Mouse (Mus musculus): ENCODE data around the gene Kif6. TPM values are rescaled to one million over a fixed set of nuclear protein-coding genes. Genes with fewer than 3 reads are reported as not detected.

Gene Kif6
- polyA plus RNA-seq, 2 experiments: 1.1 TPM

DNA sequence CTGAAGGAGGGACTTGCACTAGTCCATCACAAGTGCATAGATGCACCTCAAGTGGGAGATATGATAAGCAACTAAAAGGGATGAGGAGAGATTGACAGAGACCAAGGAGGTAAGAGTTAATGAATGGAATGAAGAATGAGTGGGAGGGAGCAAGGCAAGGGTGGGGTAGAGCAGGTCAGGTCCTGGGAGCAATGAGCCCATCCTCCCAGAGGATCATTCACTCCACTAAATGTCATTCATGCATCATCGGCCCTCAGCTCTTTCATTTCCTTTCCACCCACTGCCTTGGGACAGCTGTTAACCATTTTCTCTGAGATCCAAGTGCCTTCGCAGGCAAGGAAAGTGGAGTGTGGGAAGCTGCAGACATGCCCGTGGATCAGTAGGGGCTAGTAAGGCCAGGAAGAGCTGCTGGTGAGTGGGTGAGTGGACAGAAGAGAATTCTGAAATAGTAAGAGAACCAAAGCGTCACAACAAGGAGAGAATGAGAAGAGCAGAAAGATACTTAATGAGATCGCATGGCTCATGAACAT, 95.2 kb downstream of the Kif6 start:
- Histone ChIP-seq H3K27me3 (ENCODE audit: control insufficient read depth, insufficient read depth, low read length) (no peaks in the 10 kb centered on the region), H3K36me3 (ENCODE audit: control insufficient read depth, insufficient read depth, low read length) (no peaks in the 10 kb centered on the region), H3K9ac (ENCODE audit: low read depth, low read length, severe bottlenecking) (no peak overlapping the region), H3K27ac (replicated peaks; ENCODE audit: low read depth, low read length) (no peak overlapping the region), H3K4me2 (replicated peaks; ENCODE audit: low read depth, low read length, severe bottlenecking) (no peak overlapping the region), H3K4me3 (replicated peaks; ENCODE audit: low read length) (no peak overlapping the region), H3K4me1 (ENCODE audit: control insufficient read depth, insufficient read depth, low read length) (no peaks in the 10 kb centered on the region), H3K9me3 (ENCODE audit: control insufficient read depth, low read length) (no peaks in the 10 kb centered on the region)
- DNase-seq (ENCODE audit: low spot score) (no peak), ATAC-seq (ENCODE audit: low FRiP score, low read depth) (no peak)
- no peak for TF ChIP-seq POLR2A (IDR thresholded peaks at IDR 0.05; ENCODE audit: borderline replicate concordance, extremely low read depth, insufficient read depth, insufficient read length)
- WGBS: 62% methylated on average over 5 of the region's 5 CpGs

DNA sequence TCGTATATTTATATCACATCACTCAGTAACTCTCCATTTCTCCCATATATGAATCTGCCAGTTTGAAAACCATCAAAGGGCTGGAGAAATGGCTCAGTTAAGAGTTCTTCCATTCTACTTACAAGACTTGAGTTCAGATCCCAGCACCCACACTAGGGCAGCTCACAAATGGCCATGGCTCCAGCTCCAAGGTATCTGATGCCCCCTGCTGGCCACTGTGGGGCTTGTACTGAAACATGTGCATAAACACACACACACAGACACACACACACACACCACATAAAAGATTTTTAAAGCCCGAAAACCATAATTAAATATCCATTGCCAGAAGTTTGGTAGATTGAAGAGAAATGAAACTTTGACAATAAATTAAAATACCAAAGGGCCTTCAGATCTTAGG, 111.3 kb downstream of the Kif6 start:
- H3K9ac ChIP-seq (ENCODE audit: low read depth, low read length, severe bottlenecking): no peak overlapping the region
- TF ChIP-seq POLR2A (IDR thresholded peaks at IDR 0.05; ENCODE audit: borderline replicate concordance, extremely low read depth, insufficient read depth, insufficient read length): no peak
- no peaks in the 10 kb centered on the region for H3K36me3 ChIP-seq (ENCODE audit: control insufficient read depth, insufficient read depth, low read length)
- no peak overlapping the region for H3K4me2 ChIP-seq (replicated peaks; ENCODE audit: low read depth, low read length, severe bottlenecking)
- no peaks in the 10 kb centered on the region for H3K4me1 ChIP-seq (ENCODE audit: control insufficient read depth, insufficient read depth, low read length)
- H3K9me3 ChIP-seq (ENCODE audit: control insufficient read depth, low read length): no peaks in the 10 kb centered on the region
- H3K27ac ChIP-seq (replicated peaks; ENCODE audit: low read depth, low read length): no peak overlapping the region
- 91% methylated on average over 2 of the region's 2 CpGs for WGBS
- ATAC-seq (ENCODE audit: low FRiP score, low read depth): no peak
- DNase-seq (ENCODE audit: low spot score): no peak
- no peak overlapping the region for H3K4me3 ChIP-seq (replicated peaks; ENCODE audit: low read length)
- no peaks in the 10 kb centered on the region for H3K27me3 ChIP-seq (ENCODE audit: control insufficient read depth, insufficient read depth, low read length)

DNA sequence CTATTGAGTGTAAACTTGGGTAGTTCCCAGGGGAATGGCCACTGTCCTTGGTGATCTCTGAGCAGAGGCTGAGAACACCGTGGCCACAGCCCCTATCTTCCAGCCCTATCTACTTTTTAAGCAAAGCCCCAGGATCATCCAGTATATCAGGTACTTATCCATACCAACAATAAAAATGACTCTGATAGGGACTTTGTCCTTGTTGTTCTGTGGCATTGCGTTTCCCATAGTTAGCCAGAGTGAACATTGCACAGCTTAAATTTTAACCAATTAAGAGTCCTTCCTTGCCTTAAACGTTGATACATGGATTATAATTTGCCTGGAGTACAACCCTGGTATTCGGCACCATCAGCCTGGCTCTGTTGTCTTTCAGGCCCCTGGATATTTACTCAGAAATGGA, 112.0 kb downstream of the Kif6 start:
- TF ChIP-seq POLR2A (IDR thresholded peaks at IDR 0.05; ENCODE audit: borderline replicate concordance, extremely low read depth, insufficient read depth, insufficient read length): no peak
- H3K36me3 ChIP-seq (ENCODE audit: control insufficient read depth, insufficient read depth, low read length): no peaks in the 10 kb centered on the region
- no peak overlapping the region for H3K9ac ChIP-seq (ENCODE audit: low read depth, low read length, severe bottlenecking)
- no peaks in the 10 kb centered on the region for H3K4me1 ChIP-seq (ENCODE audit: control insufficient read depth, insufficient read depth, low read length)
- H3K4me2 ChIP-seq (replicated peaks; ENCODE audit: low read depth, low read length, severe bottlenecking): no peak overlapping the region
- no peaks in the 10 kb centered on the region for H3K27me3 ChIP-seq (ENCODE audit: control insufficient read depth, insufficient read depth, low read length)
- H3K9me3 ChIP-seq (ENCODE audit: control insufficient read depth, low read length): no peaks in the 10 kb centered on the region
- no peak for DNase-seq (ENCODE audit: low spot score)
- no peak for ATAC-seq (ENCODE audit: low FRiP score, low read depth)
- H3K27ac ChIP-seq (replicated peaks; ENCODE audit: low read depth, low read length): no peak overlapping the region
- 92% methylated on average over 4 of the region's 4 CpGs for WGBS
- no peak overlapping the region for H3K4me3 ChIP-seq (replicated peaks; ENCODE audit: low read length)

DNA sequence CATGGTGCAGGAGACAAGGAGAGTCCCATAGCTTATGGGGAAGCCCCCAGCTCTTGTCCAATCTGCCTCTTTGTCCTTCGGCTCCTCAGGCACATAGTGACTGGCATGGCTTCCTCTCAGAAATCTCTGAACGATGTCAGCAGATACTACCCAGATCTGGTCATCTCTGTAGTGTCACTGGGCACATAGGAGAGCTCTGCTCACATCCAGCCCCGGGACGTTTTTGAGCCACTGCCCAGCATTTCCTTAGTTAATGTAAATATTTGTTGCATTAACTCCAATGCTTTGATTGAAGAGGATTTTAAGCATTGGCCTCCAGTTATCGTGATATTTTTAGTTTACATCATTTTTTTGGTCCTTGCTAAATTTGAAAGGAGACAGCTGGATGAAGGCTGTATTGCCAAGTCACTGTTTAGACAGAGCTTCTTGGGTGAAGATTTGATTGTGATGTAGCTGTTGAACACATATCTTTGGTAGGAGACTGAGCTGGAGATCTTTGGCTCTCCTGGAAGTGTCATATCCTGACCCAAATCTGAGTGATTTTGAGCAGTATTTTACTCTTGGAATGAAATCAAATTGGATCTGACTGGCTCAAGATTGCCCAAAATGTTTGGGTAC, 112.6 kb downstream of the Kif6 start:
- Histone ChIP-seq H3K4me1 (ENCODE audit: control insufficient read depth, insufficient read depth, low read length) (no peaks in the 10 kb centered on the region), H3K36me3 (ENCODE audit: control insufficient read depth, insufficient read depth, low read length) (no peaks in the 10 kb centered on the region), H3K27me3 (ENCODE audit: control insufficient read depth, insufficient read depth, low read length) (no peaks in the 10 kb centered on the region), H3K9ac (ENCODE audit: low read depth, low read length, severe bottlenecking) (no peak overlapping the region), H3K27ac (replicated peaks; ENCODE audit: low read depth, low read length) (no peak overlapping the region), H3K4me3 (replicated peaks; ENCODE audit: low read length) (no peak overlapping the region), H3K9me3 (ENCODE audit: control insufficient read depth, low read length) (no peaks in the 10 kb centered on the region), H3K4me2 (replicated peaks; ENCODE audit: low read depth, low read length, severe bottlenecking) (no peak overlapping the region)
- no peak for ATAC-seq (ENCODE audit: low FRiP score, low read depth)
- no peak for DNase-seq (ENCODE audit: low spot score)
- 91% methylated on average over 5 of the region's 5 CpGs for WGBS
- TF ChIP-seq POLR2A (IDR thresholded peaks at IDR 0.05; ENCODE audit: borderline replicate concordance, extremely low read depth, insufficient read depth, insufficient read length): no peak

DNA sequence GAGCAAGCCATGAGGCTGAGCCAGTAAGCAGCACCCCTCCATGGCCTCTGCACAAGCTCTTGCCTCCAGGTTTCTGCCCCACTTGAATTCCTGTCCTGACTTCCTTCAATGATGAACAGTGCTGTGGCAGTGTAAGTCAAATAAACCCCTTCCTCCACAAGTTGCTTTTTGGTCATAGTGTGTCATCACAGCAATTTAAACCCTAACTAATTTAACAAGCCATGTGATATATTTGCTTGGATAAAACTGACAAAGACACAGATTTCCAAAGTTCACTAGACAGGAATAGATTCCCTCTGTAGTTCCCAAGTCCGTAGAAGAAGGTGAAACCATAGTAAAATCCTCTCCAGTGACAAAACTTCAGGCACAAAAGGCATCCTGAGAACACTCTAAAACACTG, 114.9 kb downstream of the Kif6 start:
- no peak for TF ChIP-seq POLR2A (IDR thresholded peaks at IDR 0.05; ENCODE audit: borderline replicate concordance, extremely low read depth, insufficient read depth, insufficient read length)
- no peak for ATAC-seq (ENCODE audit: low FRiP score, low read depth)
- no peak overlapping the region for H3K27ac ChIP-seq (replicated peaks; ENCODE audit: low read depth, low read length)

More for the DNA sequence above, 114.9 kb downstream of the Kif6 start:
- Histone ChIP-seq H3K4me2 (replicated peaks; ENCODE audit: low read depth, low read length, severe bottlenecking) (no peak overlapping the region), H3K27me3 (ENCODE audit: control insufficient read depth, insufficient read depth, low read length) (no peaks in the 10 kb centered on the region), H3K36me3 (ENCODE audit: control insufficient read depth, insufficient read depth, low read length) (no peaks in the 10 kb centered on the region), H3K9ac (ENCODE audit: low read depth, low read length, severe bottlenecking) (no peak overlapping the region), H3K4me3 (replicated peaks; ENCODE audit: low read length) (no peak overlapping the region), H3K9me3 (ENCODE audit: control insufficient read depth, low read length) (no peaks in the 10 kb centered on the region), H3K4me1 (ENCODE audit: control insufficient read depth, insufficient read depth, low read length) (no peaks in the 10 kb centered on the region)
- 79% methylated on average over 1 of the region's 1 CpGs for WGBS
- no peak for DNase-seq (ENCODE audit: low spot score)
